Mouse (Mus musculus) embryo, embryonic 11.5 days (tissue): ENCODE measurements around the gene Noct.

Experiments used
- DNase-seq: peaks from one replicate; pipeline ENCODE4 v3.0.0-alpha.2; 2012; ENCODE audit warnings: low read depth, low spot score

The Noct gene

DNA sequence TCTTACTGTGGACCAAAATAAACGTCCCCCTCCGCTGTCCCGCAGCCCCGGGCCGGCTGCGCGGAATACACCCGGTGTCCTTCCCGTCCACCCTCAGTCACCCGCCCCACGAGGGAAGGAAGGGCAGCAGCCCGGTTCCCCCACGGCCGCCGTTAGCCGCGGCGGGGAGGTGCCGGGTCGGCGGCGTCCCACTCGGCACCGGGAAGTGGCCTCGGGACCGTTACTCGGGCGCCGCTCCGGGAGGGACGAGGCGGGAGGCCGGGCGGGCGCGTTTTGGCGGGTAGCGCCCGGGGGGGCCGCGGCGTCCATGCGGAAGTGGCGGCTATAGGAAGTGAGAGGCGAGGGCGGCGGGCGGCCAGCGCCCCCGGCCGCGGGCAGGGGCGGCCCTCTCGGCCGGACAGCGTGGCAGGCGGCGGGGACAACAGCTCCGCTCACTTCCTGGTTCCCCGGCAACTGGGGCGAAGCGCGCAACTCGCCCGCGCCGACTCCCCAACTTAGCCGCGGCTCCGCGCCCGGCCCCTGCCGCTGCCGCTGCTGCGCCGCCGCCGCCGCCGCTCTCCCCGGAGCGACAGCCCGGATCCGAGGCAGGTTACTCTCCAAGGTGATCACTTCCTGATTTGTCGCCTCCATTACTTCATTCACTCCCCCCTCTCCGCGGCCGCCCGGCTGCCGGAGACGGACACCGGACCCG, 52.3 kb downstream of the Noct start:
- peak; percentile 16 for DNase-seq

- DNase-seq, result peak; percentile 68
These were observed 53.2 kb downstream of the Noct start for GRCm38 (mm10) chr3:51277201-51278150.

GRCm38 (mm10) chr3:51278433-51278832, 54.2 kb downstream of the Noct start:
- DNase-seq, result no peak

DNA sequence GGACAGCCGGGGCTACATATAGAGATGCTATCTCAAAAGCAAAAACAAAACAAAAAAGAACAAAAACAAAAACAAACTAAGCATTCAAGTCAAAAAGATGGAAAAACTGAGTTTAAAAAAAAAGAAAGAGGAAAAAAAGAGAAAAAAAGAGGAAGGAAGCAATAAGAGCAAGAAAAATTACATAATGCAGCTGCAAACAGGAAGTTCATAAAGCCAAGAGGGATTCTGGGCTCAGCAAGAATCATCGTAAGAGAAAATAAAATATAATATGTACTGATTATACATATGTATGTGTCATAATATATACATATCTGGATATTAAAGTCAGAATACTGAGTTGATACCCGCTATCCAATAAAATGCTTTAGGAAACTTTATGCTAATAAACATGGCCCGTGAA, 57.5 kb downstream of the Noct start:
- DNase-seq, result no peak

GRCm38 (mm10) chr3:51284375-51284774, 60.1 kb downstream of the Noct start:
- DNase-seq, result no peak

DNA sequence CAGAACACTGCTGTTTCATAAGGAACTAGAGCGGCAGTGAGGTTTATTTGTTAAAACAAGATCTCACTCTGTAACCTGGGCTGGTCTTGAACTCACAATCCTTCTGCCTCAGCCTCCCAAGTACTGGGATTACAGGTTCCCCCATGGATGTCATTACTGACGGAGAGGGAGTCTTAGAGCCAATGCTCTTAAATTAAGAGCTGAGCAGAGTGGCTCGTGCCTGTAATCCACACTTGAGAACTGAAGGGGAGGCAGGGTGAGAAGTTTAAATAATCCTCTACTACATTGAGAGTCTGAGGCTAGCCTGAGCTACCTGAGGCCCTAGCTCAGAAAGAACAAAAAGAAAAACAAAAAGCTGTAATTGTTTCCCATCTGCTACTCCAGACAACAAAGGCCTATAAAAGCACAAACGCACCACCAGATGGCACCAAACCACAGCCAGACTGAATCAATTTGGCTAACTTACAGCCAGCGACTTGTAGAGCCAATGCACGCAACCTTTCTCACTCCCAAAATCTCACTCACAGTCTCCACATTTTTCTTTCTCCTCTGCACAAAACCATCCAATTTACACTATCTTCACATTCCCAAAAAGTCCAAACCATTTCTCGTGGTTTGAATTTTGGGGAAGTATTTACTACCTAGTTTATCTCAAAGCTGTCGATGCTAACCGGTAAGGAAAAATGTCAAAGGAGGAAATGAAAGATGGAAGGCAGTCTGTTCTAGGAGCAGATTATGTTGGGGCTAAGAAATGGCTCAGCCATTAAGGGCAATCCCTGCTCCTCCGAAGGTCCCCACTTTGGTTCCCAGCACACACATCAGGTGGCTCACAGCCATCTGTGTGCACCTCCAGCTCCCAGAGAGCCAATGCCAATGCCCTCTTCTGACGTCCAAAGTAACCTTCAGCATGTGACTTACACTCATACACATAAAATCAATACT, 64.9 kb downstream of the Noct start:
- peak; percentile 79 for DNase-seq

GRCm38 (mm10) chr3:51294251-51294650, 70.0 kb downstream of the Noct start:
- DNase-seq, result no peak

GRCm38 (mm10) chr3:51295225-51295624, 71.0 kb downstream of the Noct start:
- no peak for DNase-seq

DNA sequence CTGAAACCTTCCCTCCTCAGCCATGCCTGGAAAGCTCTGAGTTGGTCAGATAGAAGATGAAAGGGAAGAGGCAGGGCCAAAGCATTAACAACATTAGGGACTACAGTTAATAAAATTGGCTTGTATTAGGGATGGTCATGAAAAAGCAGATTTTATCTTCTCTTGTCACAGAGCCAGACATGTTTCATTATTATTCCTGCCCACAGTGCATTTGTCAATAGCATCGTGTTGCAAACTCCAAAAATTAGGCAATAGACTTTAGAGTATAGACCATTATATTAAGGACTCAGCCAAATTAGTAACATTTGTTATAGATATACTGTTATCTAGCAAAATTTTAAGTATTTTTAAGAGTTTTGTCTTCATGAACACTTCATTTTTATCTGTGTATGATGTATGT, 72.5 kb downstream of the Noct start:
- DNase-seq, result no peak
